Mouse (Mus musculus): ENCODE measurements around the gene Zfp658. TPM values are rescaled to one million over a fixed set of nuclear protein-coding genes. Genes with fewer than 3 reads are reported as not detected.

Gene Zfp658
- polyA plus RNA-seq, 1 experiment = 1.7 TPM

- Histone ChIP-seq H3K9ac (ENCODE audit: low read depth, poor library complexity, severe bottlenecking) (no peak overlapping the region), H3K27me3 (ENCODE audit: control insufficient read depth, insufficient read depth, low read length, poor library complexity, severe bottlenecking) (no peaks in the 10 kb centered on the region), H3K36me3 (ENCODE audit: control insufficient read depth, insufficient read depth, low read length, poor library complexity, severe bottlenecking) (no peaks in the 10 kb centered on the region), H3K9me3 (replicated peaks; ENCODE audit: control insufficient read depth, insufficient read depth, low read length, poor library complexity, severe bottlenecking) (no peaks in the 10 kb centered on the region), H3K27ac (ENCODE audit: insufficient read depth, low read length) (peak overlapping the region; percentile 34; the same call in 1 of the 2 replicates), H3K4me1 (ENCODE audit: control insufficient read depth, insufficient read depth, low read length) (peaks cover 7% of the 10 kb centered on the region), H3K4me3 (ENCODE audit: low read depth, low read length) (no peak overlapping the region)
- TF ChIP-seq CTCF (IDR thresholded peaks at IDR 0.05; ENCODE audit: low read depth, low read length) = no peak
- TF ChIP-seq EP300 (IDR thresholded peaks at IDR 0.05; ENCODE audit: insufficient read depth, low read depth, low read length) = no peak
- TF ChIP-seq POLR2A (IDR thresholded peaks at IDR 0.05; ENCODE audit: insufficient read depth, low read length) = no peak
Measured at GRCm38 (mm10) chr7:43547666-43548065, 14.4 kb upstream of the Zfp658 start.

- no peak overlapping the region for H3K27ac ChIP-seq (ENCODE audit: insufficient read depth, low read length)
- TF ChIP-seq EP300 (IDR thresholded peaks at IDR 0.05; ENCODE audit: insufficient read depth, low read depth, low read length) (no peak), POLR2A (IDR thresholded peaks at IDR 0.05; ENCODE audit: insufficient read depth, low read length) (no peak), CTCF (IDR thresholded peaks at IDR 0.05; ENCODE audit: low read depth, low read length) (no peak)
Measured at GRCm38 (mm10) chr7:43548206-43548605, 13.8 kb upstream of the Zfp658 start.

GRCm38 (mm10) chr7:43553153-43553552 is 8.9 kb upstream of the Zfp658 start:
- Histone ChIP-seq H3K27me3 (ENCODE audit: control insufficient read depth, insufficient read depth, low read length, poor library complexity, severe bottlenecking) (no peaks in the 10 kb centered on the region), H3K4me3 (ENCODE audit: low read depth, low read length) (no peak overlapping the region), H3K27ac (ENCODE audit: insufficient read depth, low read length) (no peak overlapping the region), H3K36me3 (ENCODE audit: control insufficient read depth, insufficient read depth, low read length, poor library complexity, severe bottlenecking) (no peaks in the 10 kb centered on the region), H3K4me1 (ENCODE audit: control insufficient read depth, insufficient read depth, low read length) (no peaks in the 10 kb centered on the region), H3K9ac (ENCODE audit: low read depth, poor library complexity, severe bottlenecking) (no peak overlapping the region), H3K9me3 (replicated peaks; ENCODE audit: control insufficient read depth, insufficient read depth, low read length, poor library complexity, severe bottlenecking) (no peaks in the 10 kb centered on the region)
- TF ChIP-seq EP300 (IDR thresholded peaks at IDR 0.05; ENCODE audit: insufficient read depth, low read depth, low read length) = no peak
- TF ChIP-seq CTCF (IDR thresholded peaks at IDR 0.05; ENCODE audit: low read depth, low read length) = no peak
- TF ChIP-seq POLR2A (IDR thresholded peaks at IDR 0.05; ENCODE audit: insufficient read depth, low read length) = no peak

More at GRCm38 (mm10) chr7:43548206-43548605, 13.8 kb upstream of the Zfp658 start:
- no peak overlapping the region for H3K9ac ChIP-seq (ENCODE audit: low read depth, poor library complexity, severe bottlenecking)
- no peak overlapping the region for H3K4me3 ChIP-seq (ENCODE audit: low read depth, low read length)
- H3K4me1 ChIP-seq (ENCODE audit: control insufficient read depth, insufficient read depth, low read length) = peaks cover 7% of the 10 kb centered on the region
- H3K9me3 ChIP-seq (replicated peaks; ENCODE audit: control insufficient read depth, insufficient read depth, low read length, poor library complexity, severe bottlenecking) = no peaks in the 10 kb centered on the region
- no peaks in the 10 kb centered on the region for H3K36me3 ChIP-seq (ENCODE audit: control insufficient read depth, insufficient read depth, low read length, poor library complexity, severe bottlenecking)
- no peaks in the 10 kb centered on the region for H3K27me3 ChIP-seq (ENCODE audit: control insufficient read depth, insufficient read depth, low read length, poor library complexity, severe bottlenecking)

GRCm38 (mm10) chr7:43554550-43554949 is 7.5 kb upstream of the Zfp658 start:
- TF ChIP-seq EP300 (IDR thresholded peaks at IDR 0.05; ENCODE audit: insufficient read depth, low read depth, low read length) (no peak), POLR2A (IDR thresholded peaks at IDR 0.05; ENCODE audit: insufficient read depth, low read length) (no peak), CTCF (IDR thresholded peaks at IDR 0.05; ENCODE audit: low read depth, low read length) (no peak)
- H3K4me1 ChIP-seq (ENCODE audit: control insufficient read depth, insufficient read depth, low read length) = no peaks in the 10 kb centered on the region
- no peak overlapping the region for H3K4me3 ChIP-seq (ENCODE audit: low read depth, low read length)
- H3K9ac ChIP-seq (ENCODE audit: low read depth, poor library complexity, severe bottlenecking) = no peak overlapping the region
- H3K27ac ChIP-seq (ENCODE audit: insufficient read depth, low read length) = no peak overlapping the region
- H3K9me3 ChIP-seq (replicated peaks; ENCODE audit: control insufficient read depth, insufficient read depth, low read length, poor library complexity, severe bottlenecking) = no peaks in the 10 kb centered on the region
- H3K27me3 ChIP-seq (ENCODE audit: control insufficient read depth, insufficient read depth, low read length, poor library complexity, severe bottlenecking) = no peaks in the 10 kb centered on the region
- no peaks in the 10 kb centered on the region for H3K36me3 ChIP-seq (ENCODE audit: control insufficient read depth, insufficient read depth, low read length, poor library complexity, severe bottlenecking)

- H3K9me3 ChIP-seq (replicated peaks; ENCODE audit: control insufficient read depth, insufficient read depth, low read length, poor library complexity, severe bottlenecking) = no peaks in the 10 kb centered on the region
- H3K4me3 ChIP-seq (ENCODE audit: low read depth, low read length) = no peak overlapping the region
- no peaks in the 10 kb centered on the region for H3K4me1 ChIP-seq (ENCODE audit: control insufficient read depth, insufficient read depth, low read length)
- no peak overlapping the region for H3K9ac ChIP-seq (ENCODE audit: low read depth, poor library complexity, severe bottlenecking)
- H3K27me3 ChIP-seq (ENCODE audit: control insufficient read depth, insufficient read depth, low read length, poor library complexity, severe bottlenecking) = no peaks in the 10 kb centered on the region
- TF ChIP-seq EP300 (IDR thresholded peaks at IDR 0.05; ENCODE audit: insufficient read depth, low read depth, low read length) = no peak
- H3K27ac ChIP-seq (ENCODE audit: insufficient read depth, low read length) = no peak overlapping the region
- H3K36me3 ChIP-seq (ENCODE audit: control insufficient read depth, insufficient read depth, low read length, poor library complexity, severe bottlenecking) = no peaks in the 10 kb centered on the region
Measured at GRCm38 (mm10) chr7:43555351-43555750, 6.7 kb upstream of the Zfp658 start.

- no peak overlapping the region for H3K9ac ChIP-seq (ENCODE audit: low read depth, poor library complexity, severe bottlenecking)
Measured at GRCm38 (mm10) chr7:43556901-43557300, 5.2 kb upstream of the Zfp658 start.

More at GRCm38 (mm10) chr7:43556901-43557300, 5.2 kb upstream of the Zfp658 start:
- H3K27ac ChIP-seq (ENCODE audit: insufficient read depth, low read length) = no peak overlapping the region
- no peaks in the 10 kb centered on the region for H3K4me1 ChIP-seq (ENCODE audit: control insufficient read depth, insufficient read depth, low read length)
- no peaks in the 10 kb centered on the region for H3K9me3 ChIP-seq (replicated peaks; ENCODE audit: control insufficient read depth, insufficient read depth, low read length, poor library complexity, severe bottlenecking)
- H3K4me3 ChIP-seq (ENCODE audit: low read depth, low read length) = no peak overlapping the region
- TF ChIP-seq POLR2A (IDR thresholded peaks at IDR 0.05; ENCODE audit: insufficient read depth, low read length) (no peak), CTCF (IDR thresholded peaks at IDR 0.05; ENCODE audit: low read depth, low read length) (no peak), EP300 (IDR thresholded peaks at IDR 0.05; ENCODE audit: insufficient read depth, low read depth, low read length) (no peak)
- no peaks in the 10 kb centered on the region for H3K36me3 ChIP-seq (ENCODE audit: control insufficient read depth, insufficient read depth, low read length, poor library complexity, severe bottlenecking)
- H3K27me3 ChIP-seq (ENCODE audit: control insufficient read depth, insufficient read depth, low read length, poor library complexity, severe bottlenecking) = no peaks in the 10 kb centered on the region
